Mouse (Mus musculus) neural tube, embryonic 12.5 days (tissue): Measurements from ENCODE around the gene Cadm4. TPM values are rescaled to one million over a fixed set of nuclear protein-coding genes. Genes with fewer than 3 reads are reported as not detected.

ENCODE experiments used
- ATAC-seq: fragments of 200-750 bp; cut with Nextera tagmentation; 2 replicates; pipeline ENCODE4 v1.8.0; 2017; ENCODE audit warnings: low read depth, mild to moderate bottlenecking, moderate TSS enrichment, moderate library complexity; ENCODE audit not compliant: low FRiP score
- H3K27ac ChIP-seq: fragments of 300-500 bp; sonication (generic); 2 replicates; pipeline ENCODE4 v1.5.1; 2016
- H3K27me3 ChIP-seq: fragments of 300-500 bp; sonication (generic); replicated peaks from 2 replicates; pipeline ENCODE4 v1.6.1; 2016; ENCODE audit warnings: mild to moderate bottlenecking
- H3K36me3 ChIP-seq: fragments of 300-500 bp; sonication (generic); 2 replicates; pipeline ENCODE4 v1.6.1; 2016; ENCODE audit warnings: mild to moderate bottlenecking
- H3K4me1 ChIP-seq: fragments of 300-500 bp; sonication (generic); 2 replicates; pipeline ENCODE4 v1.6.1; 2016
- H3K4me2 ChIP-seq: fragments of 300-500 bp; sonication (generic); replicated peaks from 2 replicates; pipeline ENCODE4 v1.6.1; 2016; ENCODE audit warnings: mild to moderate bottlenecking
- H3K4me3 ChIP-seq: fragments of 300-500 bp; sonication (generic); 2 replicates; pipeline ENCODE4 v1.5.1; 2016
- H3K9ac ChIP-seq: fragments of 300-500 bp; sonication (generic); 2 replicates; pipeline ENCODE4 v1.6.1; 2016; ENCODE audit warnings: mild to moderate bottlenecking
- H3K9me3 ChIP-seq: fragments of 300-500 bp; sonication (generic); 2 replicates; pipeline ENCODE4 v1.6.1; 2016; ENCODE audit warnings: mild to moderate bottlenecking
- WGBS: fragments of 180-500 bp; shearing (Covaris S2); methylation state at CpG from one replicate; pipeline ENCODE4 v1.1.7; 2016; 5-methylcytosine and 5-hydroxymethylcytosine counted together
- polyA plus RNA-seq: library from polyadenylated mRNA; unstranded; fragments of >200 nt; fragmentation: Nextera tagmentation; extraction: Ambion mirVana; gene quantifications from 2 replicates; pipeline ENCODE4 v1.2.1, GENCODE M21; 2016

The Cadm4 gene
- polyA plus RNA-seq, 1 experiment from 2014 or later = 42.8 TPM

- Histone ChIP-seq H3K9me3 (no peaks in the 10 kb centered on the region), H3K4me1 (no peaks in the 10 kb centered on the region), H3K9ac (no peak within 1 kb of the TSS), H3K4me2 (no peak within 1 kb of the TSS), H3K27me3 (no peaks in the 10 kb centered on the region), H3K4me3 (no peak within 1 kb of the TSS), H3K36me3 (no peaks in the 10 kb centered on the region), H3K27ac (no peak within 1 kb of the TSS)
- WGBS = 90% methylated on average over 9 of the region's 9 CpGs
- no peak for ATAC-seq
Measured at GRCm38 (mm10) chr7:24451855-24452311, 29.9 kb upstream of the Cadm4 start, which contains the start of gene Irgc1. TSS of gene Irgc1 (minus strand) at chr7:24452297.

DNA sequence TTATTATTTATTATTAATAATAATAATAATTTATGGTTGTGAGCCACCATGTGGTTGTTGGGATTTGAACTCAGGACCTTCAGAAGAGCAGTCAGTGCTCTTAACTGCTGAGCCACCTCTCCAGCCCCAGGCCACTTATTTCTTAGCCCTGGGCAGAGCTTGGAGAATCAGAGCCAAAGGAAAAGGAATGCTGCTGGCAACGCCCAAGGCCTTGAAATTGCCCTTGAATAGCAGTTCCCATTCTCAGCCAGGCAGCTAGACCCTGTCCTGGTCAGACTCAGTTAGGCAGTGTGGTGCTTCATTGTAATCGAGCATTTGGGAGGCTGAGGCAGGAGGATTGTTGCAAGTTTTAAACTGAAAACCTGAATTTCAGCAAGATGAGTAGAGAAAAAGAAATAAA is 27.6 kb upstream of the Cadm4 start:
- H3K9ac ChIP-seq = no peak overlapping the region

DNA sequence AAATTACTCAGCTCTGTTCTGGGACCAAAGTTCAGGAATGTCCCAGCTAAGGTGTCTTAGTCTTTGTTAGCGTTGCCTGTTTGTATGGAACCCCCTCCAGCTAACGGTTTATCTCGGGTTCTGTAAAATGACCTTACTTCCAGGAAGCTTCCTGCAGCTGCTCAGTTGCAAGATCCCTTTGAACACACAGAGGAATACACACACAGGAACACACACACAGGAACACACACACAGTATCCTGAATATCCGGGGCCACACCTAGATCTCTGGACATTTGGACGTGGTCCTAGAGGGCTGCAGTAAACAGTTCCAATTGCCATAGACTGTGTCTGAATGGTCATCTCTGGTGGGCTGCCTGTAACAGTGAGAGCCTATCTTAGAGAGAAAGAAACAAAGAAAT is 26.1 kb upstream of the Cadm4 start:
- H3K4me3 ChIP-seq = no peak overlapping the region
- 88% methylated on average over 5 of the region's 5 CpGs for WGBS

More for the DNA sequence above, 27.6 kb upstream of the Cadm4 start:
- Histone ChIP-seq H3K27me3 (no peaks in the 10 kb centered on the region), H3K4me2 (no peak overlapping the region), H3K9me3 (no peaks in the 10 kb centered on the region), H3K4me3 (no peak overlapping the region), H3K36me3 (no peaks in the 10 kb centered on the region), H3K4me1 (no peaks in the 10 kb centered on the region), H3K27ac (no peak overlapping the region)
- WGBS = 74% methylated on average over 2 of the region's 2 CpGs
- no peak for ATAC-seq

DNA sequence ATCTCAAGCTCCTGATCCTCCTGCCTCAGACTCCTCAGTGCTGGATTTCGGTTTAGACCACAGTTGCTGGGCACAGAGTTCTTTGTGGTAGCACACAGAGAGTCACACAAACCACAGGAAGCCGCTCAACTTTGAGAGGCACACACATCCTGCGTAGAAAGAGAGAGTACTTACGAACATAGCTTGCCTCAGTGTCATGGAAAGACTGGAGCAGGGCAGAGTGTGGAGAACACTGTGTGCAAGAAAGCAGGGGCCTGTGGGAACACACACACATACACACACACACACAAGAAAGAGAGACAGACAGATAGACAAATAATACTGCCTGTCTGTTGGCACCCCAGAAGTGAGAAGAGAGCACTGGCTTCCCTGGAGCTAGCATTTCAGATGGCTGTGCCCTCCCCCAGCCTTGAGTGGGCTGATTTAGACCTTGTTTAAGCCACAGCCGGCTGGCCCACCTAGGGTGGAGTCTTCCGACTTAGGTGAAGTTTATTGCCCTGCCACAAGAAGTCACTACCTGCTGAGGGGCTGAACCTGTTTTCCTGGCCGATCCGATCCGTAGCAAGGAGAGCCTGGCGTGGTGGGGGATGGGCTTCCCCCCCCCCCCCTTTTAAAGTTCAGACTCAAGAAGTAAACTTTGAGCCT is 24.0 kb upstream of the Cadm4 start:
- Histone ChIP-seq H3K9ac (no peak overlapping the region), H3K4me3 (no peak overlapping the region), H3K27me3 (no peaks in the 10 kb centered on the region), H3K4me2 (no peak overlapping the region), H3K27ac (no peak overlapping the region), H3K4me1 (peaks cover 7% of the 10 kb centered on the region), H3K9me3 (no peaks in the 10 kb centered on the region), H3K36me3 (no peaks in the 10 kb centered on the region)
- 68% methylated on average over 10 of the region's 10 CpGs for WGBS
- ATAC-seq = no peak

More for the DNA sequence above, 26.1 kb upstream of the Cadm4 start:
- no peak for ATAC-seq
- H3K27ac ChIP-seq = no peak overlapping the region
- H3K27me3 ChIP-seq = no peaks in the 10 kb centered on the region
- H3K4me2 ChIP-seq = no peak overlapping the region
- H3K9me3 ChIP-seq = no peaks in the 10 kb centered on the region
- H3K36me3 ChIP-seq = no peaks in the 10 kb centered on the region
- no peak overlapping the region for H3K9ac ChIP-seq
- no peaks in the 10 kb centered on the region for H3K4me1 ChIP-seq

- 85% methylated on average over 5 of the region's 5 CpGs for WGBS
Measured at GRCm38 (mm10) chr7:24459440-24459839, 22.4 kb upstream of the Cadm4 start.

GRCm38 (mm10) chr7:24459843-24460242 is 22.0 kb upstream of the Cadm4 start:
- no peak for ATAC-seq
- H3K4me1 ChIP-seq = peaks cover 11% of the 10 kb centered on the region
- H3K4me3 ChIP-seq = no peak overlapping the region
- H3K27me3 ChIP-seq = no peaks in the 10 kb centered on the region
- H3K36me3 ChIP-seq = no peaks in the 10 kb centered on the region
- H3K4me2 ChIP-seq = no peak overlapping the region
- no peak overlapping the region for H3K9ac ChIP-seq
- H3K27ac ChIP-seq = no peak overlapping the region
- whole genome bisulfite sequencing = 58% methylated on average over 3 of the region's 3 CpGs
- no peaks in the 10 kb centered on the region for H3K9me3 ChIP-seq

More at GRCm38 (mm10) chr7:24459440-24459839, 22.4 kb upstream of the Cadm4 start:
- Histone ChIP-seq H3K4me2 (no peak overlapping the region), H3K36me3 (no peaks in the 10 kb centered on the region), H3K27me3 (no peaks in the 10 kb centered on the region), H3K9ac (no peak overlapping the region), H3K4me1 (peaks cover 11% of the 10 kb centered on the region), H3K27ac (no peak overlapping the region), H3K4me3 (no peak overlapping the region), H3K9me3 (no peaks in the 10 kb centered on the region)
- ATAC-seq = no peak

DNA sequence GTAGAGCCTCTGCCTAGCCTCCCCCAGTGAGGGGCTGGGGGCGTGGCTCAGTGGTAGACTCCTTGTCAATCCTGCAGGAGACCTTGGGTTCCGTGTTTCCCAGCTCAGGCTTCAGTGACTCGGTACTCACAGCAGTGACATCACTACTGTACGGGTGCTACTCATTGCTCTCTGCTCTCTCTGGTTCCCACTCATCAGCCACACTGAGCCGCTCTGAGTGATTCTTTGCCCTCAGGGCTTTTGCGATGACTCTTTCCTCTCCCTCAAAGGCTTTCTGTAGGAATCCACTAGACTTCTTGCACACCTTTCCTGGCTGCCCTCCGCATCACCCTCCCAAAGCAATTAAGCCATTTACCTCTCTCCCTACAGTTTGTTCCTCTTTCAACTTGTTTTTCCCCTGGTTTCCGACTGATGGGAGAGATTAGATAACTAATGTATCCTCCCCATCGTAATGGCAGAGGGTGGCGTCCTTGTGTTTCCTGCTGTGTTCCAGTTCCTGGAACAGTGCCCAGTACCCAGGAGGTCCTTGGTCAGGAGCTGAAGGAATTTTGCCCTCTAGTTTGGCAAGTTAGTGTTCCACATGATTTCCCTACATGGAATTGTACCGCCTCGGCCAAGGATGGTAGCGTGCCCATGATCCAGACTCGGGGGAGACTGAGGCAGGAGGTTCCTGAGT is 20.3 kb upstream of the Cadm4 start:
- ATAC-seq = no peak
- H3K4me3 ChIP-seq = no peak overlapping the region
- WGBS = 68% methylated on average over 14 of the region's 14 CpGs

DNA sequence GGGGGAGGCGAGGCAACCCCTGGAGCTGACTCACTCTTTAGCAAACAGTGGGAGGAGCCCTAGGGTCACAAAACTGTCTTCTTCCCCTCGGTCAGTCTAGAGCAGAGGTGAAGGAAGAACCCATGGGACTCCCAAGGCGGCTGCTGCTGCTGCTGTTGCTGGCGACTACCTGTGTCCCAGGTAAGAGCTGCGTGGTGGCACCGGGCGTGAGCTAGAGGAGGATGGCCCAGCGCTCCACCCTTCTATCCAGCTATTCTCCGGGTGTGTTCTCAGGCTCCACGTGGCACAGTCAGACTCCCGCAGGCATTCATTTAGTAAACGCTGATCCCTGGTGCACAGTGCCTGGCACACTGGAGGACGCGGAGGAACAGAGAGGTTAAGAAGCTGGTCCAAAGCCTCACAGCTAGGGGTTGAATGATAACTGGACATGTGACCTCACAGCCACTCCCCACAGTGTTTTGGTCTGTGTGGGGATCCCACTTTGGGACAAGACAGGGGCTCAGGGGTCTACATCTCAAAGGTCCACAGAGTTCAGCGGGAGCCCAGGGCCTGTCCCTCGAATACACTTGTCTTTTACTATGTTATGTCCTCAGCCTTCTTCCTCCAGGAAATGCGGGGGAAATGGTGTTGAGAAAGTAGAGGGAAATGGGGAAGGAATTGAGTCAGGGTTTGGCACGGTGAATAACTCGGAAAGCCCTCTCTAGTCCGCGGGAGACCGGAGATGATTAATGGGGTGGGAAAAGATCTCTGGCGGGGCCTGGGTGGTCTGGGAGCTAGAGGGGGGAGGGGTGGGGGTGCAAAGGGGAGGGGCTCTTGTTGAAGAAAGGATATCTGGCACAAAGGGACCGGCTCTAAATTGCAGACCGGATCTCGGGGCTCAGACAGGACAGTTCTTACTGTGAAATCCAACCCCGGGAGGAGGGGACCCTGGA is 19.2 kb upstream of the Cadm4 start, which contains the start of gene Plaur:
Plaur (plus strand) TSS at position 97 of the 932 bp plus-strand sequence.
- H3K36me3 ChIP-seq = no peaks in the 10 kb centered on the region
- WGBS = 9% methylated on average over 27 of the region's 27 CpGs
- no peak within 1 kb of the TSS for H3K4me3 ChIP-seq
- peaks cover 11% of the 10 kb centered on the region for H3K4me1 ChIP-seq
- peak within 1 kb of the TSS; percentile 42 for H3K4me2 ChIP-seq
- H3K27me3 ChIP-seq = no peaks in the 10 kb centered on the region
- peak; percentile 63 for ATAC-seq
- H3K9ac ChIP-seq = no peak within 1 kb of the TSS
- no peak within 1 kb of the TSS for H3K27ac ChIP-seq
- H3K9me3 ChIP-seq = no peaks in the 10 kb centered on the region

More for the DNA sequence above, 20.3 kb upstream of the Cadm4 start:
- Histone ChIP-seq H3K9me3 (no peaks in the 10 kb centered on the region), H3K9ac (no peak overlapping the region), H3K36me3 (no peaks in the 10 kb centered on the region), H3K4me1 (peaks cover 11% of the 10 kb centered on the region), H3K4me2 (no peak overlapping the region), H3K27ac (no peak overlapping the region), H3K27me3 (no peaks in the 10 kb centered on the region)

GRCm38 (mm10) chr7:24466835-24467234 is 15.0 kb upstream of the Cadm4 start:
- 93% methylated on average over 6 of the region's 6 CpGs for WGBS
- Histone ChIP-seq H3K27ac (no peak overlapping the region), H3K36me3 (no peaks in the 10 kb centered on the region), H3K4me3 (no peak overlapping the region), H3K9me3 (0 out of 2 replicates have a peak, but pooled peaks cover 3% of the 10 kb centered on the region), H3K4me1 (peaks cover 11% of the 10 kb centered on the region), H3K27me3 (no peaks in the 10 kb centered on the region), H3K9ac (no peak overlapping the region), H3K4me2 (no peak overlapping the region)
- ATAC-seq = no peak

DNA sequence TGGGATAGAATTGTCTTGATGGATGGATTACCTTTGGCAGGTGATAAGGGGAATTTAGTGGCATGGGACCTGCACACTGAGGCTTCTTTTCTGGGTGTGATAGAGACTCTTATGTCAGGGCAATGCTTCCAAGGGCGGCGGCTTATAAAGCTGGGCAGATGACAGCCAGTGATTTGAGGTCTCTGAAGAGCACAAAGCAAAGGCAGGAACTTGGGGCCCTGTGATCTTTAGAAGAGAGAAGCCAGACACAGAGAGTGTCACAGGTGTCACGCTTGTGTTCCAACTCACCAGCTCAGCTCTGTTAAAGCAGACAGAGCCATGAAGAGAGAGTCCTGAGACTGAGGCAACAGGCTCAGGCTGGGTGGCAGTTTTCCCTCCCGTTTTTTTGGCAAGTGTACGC is 13.9 kb upstream of the Cadm4 start:
- peaks cover 4% of the 10 kb centered on the region; the same call in 1 of the 2 replicates for H3K4me1 ChIP-seq
- 83% methylated on average over 5 of the region's 5 CpGs for WGBS

GRCm38 (mm10) chr7:24469126-24469525 is 12.7 kb upstream of the Cadm4 start:
- H3K27ac ChIP-seq = no peak overlapping the region
- H3K4me3 ChIP-seq = no peak overlapping the region
- H3K27me3 ChIP-seq = no peaks in the 10 kb centered on the region
- no peaks in the 10 kb centered on the region for H3K36me3 ChIP-seq
- 81% methylated on average over 3 of the region's 3 CpGs for WGBS
- no peak overlapping the region for H3K4me2 ChIP-seq
- no peak for ATAC-seq
- no peaks in the 10 kb centered on the region for H3K4me1 ChIP-seq
- no peak overlapping the region for H3K9ac ChIP-seq
- 0 out of 2 replicates have a peak, but pooled peaks cover 3% of the 10 kb centered on the region for H3K9me3 ChIP-seq

More for the DNA sequence above, 13.9 kb upstream of the Cadm4 start:
- Histone ChIP-seq H3K4me2 (no peak overlapping the region), H3K27me3 (no peaks in the 10 kb centered on the region), H3K4me3 (no peak overlapping the region), H3K9me3 (0 out of 2 replicates have a peak, but pooled peaks cover 3% of the 10 kb centered on the region), H3K36me3 (no peaks in the 10 kb centered on the region), H3K27ac (no peak overlapping the region), H3K9ac (no peak overlapping the region)
- ATAC-seq = no peak

DNA sequence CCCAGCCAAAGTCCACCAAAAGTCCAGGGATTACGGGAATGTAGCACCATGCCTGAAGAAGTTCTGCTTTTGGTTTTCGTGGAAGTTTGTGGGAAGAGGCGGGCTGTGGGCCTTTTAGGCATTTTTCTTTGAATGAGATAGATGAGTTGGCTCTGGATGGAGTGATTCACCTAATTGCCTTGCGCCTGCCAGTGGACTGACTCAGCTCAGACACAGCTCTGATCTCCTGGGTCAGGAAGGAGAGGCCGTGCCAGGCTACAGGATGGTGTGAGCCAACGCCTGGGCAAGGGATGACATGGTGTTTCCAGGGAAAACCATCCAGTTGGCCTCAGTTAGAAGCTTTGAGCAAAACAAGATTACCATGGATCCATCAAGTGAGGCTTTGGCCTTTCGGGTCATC is 11.5 kb upstream of the Cadm4 start:
- H3K4me2 ChIP-seq = no peak overlapping the region
- no peaks in the 10 kb centered on the region for H3K36me3 ChIP-seq
- H3K9ac ChIP-seq = no peak overlapping the region
- 96% methylated on average over 7 of the region's 7 CpGs for WGBS
- no peak for ATAC-seq
- no peaks in the 10 kb centered on the region for H3K27me3 ChIP-seq
- no peak overlapping the region for H3K4me3 ChIP-seq
- H3K4me1 ChIP-seq = no peaks in the 10 kb centered on the region
- no peak overlapping the region for H3K27ac ChIP-seq
- 0 out of 2 replicates have a peak, but pooled peaks cover 3% of the 10 kb centered on the region for H3K9me3 ChIP-seq
